Mouse (Mus musculus) cerebellum, postnatal 14 days (tissue): ENCODE results near the gene Gatc.
"Not testable (repeated sequence)": the region's sequence is repeated elsewhere in the genome, so short reads cannot be mapped to it uniquely, and the experiment has no call there.

Experiments used
- DNase-seq, 2 experiments: peaks; one replicate each; pipeline ENCODE4 v3.0.0; 2021; ENCODE audit warnings: mixed read lengths in 2 of 2

The Gatc gene

DNA sequence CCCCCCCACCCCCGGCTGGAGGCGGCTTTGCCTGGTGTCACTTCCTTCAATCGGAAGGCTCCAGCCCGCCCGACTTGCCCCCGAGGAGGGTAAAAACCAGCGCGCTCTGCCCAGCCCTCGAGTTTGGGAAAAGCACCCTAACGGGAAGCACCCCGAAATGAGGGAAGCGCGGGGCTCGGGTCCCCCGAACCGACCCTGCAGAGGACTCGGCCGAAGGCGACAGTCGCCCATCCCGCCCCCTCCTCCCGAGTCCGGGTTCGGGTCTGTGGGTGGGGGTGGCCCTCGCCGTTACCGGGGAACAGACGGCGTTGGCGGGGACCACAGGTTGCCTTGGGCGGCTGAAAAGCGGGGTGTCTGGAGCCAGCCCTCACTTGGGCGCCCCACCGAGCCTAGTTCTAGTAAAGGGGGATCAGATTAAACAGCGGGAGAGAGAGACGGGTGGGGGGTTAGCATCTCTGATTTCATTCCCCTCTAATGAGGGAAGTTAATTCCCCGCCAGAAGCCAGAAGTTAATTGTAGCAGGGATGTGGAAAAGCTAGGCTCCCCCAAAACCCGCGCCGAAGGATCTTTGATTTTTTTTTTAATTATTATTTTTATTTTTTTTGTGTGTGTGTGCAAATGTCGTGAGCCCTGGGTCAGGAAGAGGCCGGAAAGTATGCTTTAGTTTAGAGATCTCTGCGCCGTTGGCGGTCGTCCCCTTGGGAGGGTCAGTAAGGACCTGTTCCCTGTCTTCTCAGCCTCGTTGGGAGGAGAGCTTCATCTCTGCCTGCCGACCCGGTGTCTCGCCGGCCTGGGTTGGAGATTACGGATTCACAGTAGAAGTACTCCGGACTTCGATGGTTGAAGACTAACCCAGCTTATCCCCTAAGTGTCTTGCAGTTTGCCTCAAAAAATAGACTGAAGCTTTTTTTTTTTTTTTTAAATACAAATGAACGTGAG is 13.1 kb downstream of the Gatc start:
- DNase-seq = peak; percentile 51 to 67

DNA sequence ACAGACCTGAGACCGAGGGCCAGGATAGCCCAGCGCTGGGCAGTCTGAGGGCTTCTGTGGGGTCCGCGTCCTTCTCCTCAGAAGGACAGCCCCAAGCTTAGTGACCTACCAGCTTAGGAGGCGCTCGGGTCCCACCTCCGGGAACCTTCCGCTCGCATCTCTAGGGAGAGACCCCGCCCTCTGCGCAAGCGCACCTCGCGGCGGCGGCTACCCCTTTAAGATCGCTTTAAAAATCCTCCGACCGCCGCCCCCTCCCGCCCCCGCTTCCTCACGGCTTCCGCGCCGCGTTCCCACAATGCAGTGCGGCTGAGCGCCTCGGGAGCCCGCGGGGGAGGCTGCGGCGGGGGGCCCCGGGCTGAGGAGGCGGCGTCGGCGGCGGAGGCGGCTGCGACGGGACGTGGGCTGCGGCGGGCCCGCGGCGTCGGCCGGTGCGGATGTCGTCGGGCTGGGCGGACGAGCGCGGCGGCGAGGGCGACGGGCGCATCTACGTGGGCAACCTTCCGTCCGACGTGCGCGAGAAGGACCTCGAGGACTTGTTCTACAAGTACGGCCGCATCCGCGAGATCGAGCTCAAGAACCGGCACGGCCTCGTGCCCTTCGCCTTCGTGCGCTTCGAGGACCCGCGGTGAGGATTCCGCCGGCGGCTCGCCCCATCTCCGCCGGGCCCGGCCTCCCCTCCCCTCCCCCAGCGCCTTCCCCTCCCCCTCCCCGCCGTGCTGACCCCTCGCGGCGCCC is 13.9 kb downstream of the Gatc start, which contains the start of gene Srsf9:
Gene Srsf9 (plus strand): TSS at position 303 of the 735 bp plus-strand sequence.
- DNase-seq = peak; percentile 98 to 99

DNA sequence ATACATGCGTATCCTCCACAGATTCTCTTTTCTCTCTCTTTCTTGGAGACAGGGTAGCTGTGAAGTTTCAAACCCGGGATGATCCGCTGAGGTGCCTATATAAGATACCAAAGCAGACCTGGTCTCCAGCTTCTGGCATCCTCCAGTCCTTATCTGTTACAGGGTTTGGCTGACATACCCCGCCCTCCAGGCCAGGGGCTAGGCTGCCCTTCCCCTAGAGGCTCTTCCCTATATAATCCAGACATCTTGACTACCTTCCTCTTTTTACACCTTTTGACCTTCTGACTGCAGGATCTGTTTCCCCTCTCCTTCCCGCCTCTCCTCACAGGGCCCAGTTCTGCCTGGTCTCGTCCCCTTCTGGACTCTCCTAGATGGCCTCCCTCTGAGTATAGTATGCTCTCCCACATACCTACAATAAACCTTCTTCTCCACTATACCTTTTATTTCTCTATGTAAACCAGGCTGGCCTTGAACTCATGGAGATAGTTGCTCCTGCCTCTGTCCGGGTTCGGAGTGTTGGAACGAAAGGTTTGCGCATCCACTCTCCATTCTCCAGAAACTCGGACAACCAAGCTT is 14.6 kb downstream of the Gatc start:
- DNase-seq = peak in 1 of 2 experiments; percentile 22

DNA sequence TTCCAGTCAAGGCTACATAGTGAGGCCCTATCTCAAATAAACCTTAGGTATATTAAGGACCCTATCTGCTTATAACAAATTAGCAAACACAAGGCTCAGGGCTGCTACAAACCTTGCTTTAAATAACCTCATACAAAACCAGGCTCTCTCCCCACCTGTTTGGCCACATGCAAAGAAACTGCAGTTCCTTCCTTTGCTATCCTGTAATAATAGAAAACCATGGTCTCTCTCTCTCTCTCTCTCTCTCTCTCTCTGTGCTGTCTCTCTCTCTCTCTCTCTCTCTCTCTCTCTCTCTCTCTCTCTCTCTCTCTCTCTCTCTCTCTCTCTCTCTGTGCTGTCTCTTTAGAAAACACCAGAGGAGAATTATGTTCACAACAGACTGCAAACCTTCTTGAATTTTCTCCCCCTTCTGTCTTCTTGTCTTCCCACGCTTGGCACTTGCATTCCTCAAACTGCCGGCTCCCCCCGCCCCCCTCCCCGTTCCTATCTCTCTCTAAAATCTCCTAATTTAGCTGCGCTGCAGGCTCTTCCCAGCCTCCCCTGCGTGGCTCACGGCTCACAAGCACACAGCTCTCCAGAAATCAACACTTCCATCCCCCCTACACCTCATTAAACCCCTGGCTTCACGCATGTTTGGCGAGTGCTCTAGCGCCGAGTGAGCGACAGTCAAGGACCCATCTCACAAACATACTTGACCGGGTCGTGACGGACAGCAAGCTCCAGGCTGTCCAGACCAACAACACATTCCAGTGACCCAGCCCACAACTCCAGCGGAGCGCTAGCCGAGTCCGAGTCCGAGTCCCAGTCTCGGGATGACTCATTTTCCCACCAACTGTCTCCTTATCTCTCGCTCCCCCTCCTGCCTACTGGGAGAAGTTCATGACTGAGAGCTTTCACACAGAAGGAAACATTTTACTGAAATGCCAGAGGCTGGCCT is 21.7 kb downstream of the Gatc start:
- DNase-seq = peak; percentile 79 to 81

DNA sequence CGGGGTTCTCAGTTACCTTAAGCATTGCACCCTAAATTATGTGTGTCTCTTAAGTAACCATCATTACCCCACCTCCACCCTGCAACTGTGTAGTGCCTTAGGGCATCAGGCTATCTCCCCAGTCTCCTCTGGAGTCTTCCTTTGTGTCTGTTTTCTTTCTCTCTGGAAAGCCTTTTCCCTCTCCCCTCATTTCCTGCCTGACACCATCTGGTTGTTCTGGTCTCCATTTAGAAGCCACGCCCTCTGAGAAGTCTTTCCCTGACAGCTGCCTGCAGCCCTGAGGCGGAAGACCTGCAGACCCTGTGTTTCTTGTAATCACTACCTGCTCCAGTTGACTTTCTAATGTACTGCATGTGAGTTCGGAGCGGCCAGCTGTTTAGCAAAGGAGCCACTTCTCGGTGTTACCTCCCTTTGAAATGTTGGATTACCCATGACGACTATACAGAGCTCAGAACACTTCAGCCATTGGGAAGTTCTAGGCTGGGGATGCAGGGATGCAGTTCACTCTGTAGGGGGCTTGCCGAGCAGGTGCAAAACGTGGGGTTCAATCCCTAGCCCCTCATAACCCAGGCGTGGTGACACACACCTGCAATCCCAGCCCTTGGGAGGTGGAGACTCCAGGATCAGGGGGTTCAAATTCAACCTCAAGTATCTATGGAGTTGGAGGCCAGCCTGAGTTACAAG is 23.2 kb downstream of the Gatc start:
- peak in 1 of 2 experiments; percentile 27 for DNase-seq

DNA sequence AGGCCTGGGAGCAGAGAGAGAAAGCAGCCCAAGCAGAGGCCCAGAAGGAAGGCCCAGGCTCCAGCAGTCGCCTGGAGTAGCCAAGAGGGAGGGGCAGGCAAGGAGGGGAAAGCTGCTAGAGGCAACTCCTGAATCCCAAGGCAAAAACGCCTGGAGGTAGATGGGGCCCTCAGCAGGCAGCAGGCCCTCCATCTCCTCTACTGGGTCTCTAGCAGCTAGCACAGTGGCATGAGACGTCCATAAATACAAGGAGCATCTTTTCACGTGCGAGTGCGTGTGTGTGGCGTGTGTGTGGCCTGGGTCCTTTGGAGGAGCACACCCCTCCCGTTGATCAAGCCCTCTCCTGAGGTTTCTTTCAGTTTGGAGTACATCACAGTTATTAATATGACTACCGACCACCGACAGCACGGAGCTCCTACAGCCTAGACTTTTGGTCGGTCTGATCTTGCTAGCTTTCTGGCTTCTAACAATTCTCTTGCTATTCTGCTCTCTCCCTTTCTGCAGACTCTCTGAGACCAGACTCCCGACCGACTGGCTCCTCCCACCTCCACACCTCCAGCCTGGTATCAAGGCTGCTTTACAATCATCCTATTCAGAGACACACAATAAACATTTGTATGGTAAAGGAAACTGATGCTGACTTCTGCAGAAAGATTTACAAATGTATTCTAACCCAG is 23.9 kb downstream of the Gatc start:
- peak in 1 of 2 experiments; percentile 30 for DNase-seq

DNA sequence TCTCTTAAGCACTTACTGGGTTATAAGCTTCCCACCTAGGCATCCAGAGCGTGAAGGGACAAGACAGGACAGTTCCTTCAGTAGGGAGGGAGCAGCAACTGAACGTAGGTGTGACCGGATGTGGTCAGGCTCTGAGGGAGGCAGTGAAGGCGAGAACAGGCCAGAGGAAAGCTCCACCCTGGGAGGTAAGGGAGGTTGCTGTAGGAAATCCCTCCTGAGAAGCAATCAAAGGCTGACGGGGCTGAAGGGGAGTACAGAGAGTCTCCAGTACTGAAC is 27.4 kb downstream of the Gatc start:
- DNase-seq = no peak

DNA sequence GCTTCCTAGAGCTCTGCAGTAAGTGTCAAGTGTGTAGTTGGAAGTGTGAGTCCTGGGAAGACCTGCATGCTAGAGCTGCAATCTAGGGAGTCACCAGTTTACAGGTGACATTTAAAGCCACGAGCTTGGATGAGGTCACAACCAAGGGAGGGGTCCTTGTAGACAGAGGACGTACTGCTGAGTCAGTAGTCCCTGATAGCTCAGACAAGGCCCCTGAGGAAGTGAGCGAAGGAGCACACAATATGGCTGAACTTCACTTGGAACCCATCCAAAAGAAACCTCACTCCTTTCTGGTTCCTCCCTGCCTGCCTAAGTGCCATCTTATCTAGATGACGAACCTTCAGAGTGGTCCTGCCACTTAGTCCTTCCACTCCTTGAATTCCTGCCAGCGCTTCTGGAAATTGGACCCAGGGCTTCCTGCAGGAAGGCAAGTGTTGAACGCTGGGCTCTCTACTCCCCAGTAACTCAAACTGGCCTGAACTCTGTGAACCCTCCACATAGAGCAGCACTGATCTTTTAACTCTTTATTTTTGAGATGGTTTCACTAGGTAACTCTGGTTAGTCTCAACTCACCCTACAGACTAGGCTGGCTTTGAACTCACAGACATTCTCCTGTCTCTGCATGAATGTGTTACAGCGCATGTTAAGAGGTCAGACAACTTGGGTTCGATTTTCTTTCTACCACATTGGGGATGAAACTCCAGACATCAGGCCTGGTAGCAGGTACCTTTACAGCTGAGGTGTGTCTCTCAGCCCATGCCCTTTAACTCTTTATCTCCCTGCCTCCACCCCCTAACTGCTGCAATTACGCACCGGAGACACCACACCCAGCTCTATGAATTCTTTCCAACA is 27.9 kb downstream of the Gatc start:
- DNase-seq = no peak

DNA sequence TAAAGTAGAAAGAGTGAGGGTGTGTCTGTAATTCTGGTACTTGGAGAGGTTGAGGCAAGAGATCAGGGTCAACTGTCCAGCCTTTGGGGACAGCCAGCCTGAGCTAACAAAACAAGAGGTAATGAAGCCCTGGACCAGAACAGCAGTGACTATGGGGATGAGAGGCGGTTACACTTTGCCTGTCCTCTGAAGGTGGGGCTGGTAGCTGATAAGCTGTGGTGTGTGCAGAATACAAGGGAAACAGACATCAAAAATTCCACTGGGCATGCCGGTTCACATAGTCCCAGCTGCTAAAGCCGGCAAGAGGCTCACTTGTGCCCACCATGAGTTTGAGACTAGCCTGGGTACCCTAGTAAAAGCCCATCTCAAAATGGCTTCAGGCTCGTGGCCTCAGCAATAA is 28.6 kb downstream of the Gatc start:
- no peak for DNase-seq

DNA sequence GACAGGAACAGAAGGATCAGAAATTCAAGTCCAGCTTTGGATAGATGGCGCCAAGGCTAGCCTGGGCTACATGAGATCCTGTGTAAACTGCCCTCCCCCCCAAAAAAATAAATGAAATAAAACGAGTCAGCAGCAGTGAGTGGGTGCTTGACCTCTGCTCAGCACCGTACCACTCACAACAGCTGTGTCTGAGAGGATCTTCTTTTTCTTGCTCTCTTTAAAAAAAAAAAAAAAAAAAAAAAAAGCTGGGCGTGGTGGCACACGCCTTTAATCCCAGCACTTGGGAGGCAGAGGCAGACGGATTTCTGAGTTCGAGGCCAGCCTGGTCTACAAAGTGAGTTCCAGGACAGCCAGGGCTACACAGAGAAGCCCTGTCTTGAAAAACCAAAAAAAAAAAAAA is 38.8 kb downstream of the Gatc start:
- DNase-seq = not testable (repeated sequence)

DNA sequence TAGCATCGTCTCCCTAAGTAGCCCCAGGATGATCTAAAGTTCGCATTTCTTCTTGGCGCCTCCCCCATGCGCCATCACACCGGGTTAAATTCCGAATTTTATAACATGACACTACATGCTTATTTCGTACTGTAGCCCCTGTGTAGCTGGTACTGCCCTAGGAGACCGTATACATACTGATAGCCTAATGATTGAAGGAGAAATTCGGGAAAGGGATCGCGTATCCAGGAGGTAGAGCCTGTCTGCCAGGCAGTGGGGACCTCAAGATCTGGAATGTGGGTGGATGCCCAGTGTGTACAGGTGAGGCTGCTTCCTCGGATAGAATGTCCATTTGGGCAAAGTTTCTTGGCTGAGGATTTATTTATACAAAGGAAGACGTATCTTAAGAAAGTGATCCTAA is 39.4 kb downstream of the Gatc start:
- DNase-seq = no peak

DNA sequence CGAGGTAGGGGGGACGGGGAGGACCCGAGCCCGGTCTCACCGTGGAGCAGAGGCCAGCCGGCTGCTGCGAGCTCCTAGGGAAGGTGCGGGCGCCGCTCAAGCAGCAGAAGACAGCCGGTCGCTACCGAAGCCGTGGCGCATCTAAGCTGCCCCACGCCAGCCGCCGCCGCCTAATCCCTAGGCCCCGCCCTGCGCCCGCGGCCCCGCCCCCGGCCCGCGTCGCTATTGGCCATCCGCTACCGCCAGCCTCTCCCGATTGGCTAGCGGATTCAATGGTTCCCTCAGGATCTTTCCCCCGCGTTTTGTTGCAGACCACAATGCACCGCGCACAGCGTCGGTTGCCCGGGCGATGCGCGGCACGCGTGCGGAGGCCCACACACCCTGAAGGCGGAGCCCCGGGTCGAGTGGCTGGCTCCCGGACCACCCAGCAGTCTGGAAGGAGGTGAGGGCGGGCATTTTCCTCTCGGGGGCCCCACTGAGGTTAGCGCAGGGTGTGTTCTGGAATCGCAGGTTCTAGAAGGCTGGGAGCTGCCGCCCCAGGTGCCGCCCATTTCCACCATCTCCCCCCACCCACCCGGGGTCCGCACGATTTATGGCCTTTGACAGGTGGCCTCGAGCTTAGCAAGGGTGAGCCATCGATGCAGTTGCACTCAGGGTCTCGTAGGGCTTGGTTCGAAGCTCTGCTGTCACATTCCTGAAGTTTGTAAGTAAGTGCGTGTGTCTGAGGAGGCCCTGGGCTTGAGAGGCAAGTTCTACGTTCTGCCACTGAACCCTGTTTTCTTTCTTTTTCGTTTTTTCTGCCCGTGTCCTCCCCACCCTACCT is 40.0 kb downstream of the Gatc start, which contains the start of gene Dynll1:
Gene Dynll1 (minus strand): TSS at position 208 of the 823 bp plus-strand sequence.
- peak; percentile 100 for DNase-seq

DNA sequence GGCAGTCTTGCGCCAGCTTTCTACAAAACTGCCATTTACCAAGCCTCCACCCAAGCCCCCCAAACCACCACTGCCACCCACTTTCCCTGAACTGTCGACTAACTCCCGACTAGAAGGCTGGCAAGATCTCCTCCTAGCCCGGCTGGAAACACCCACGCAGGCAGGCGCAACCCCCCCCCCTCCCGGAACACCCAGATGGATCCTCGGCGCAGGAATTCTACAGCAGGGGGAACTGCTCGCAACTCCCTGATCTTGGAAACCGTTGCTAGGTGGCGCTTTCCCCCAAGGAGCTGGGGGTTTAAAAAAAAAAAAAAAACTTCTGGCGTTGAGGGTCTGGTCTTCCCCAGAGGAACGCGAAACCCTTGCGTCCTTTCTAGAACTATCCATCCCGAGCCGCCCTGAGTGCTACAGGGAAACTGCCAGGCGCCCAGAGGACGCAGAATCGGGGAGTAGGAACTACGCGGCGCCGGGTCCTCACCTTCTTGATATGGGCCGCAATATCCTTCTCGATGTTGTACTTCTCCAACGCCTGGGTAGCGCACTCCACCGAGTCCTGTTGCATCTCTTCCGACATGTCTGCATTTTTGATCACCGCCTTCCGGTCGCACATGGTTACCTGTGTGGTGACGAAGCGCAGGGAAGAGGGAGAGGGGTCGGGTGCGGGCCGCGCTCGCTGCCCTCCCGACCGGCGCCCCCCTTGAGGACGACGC is 40.8 kb downstream of the Gatc start:
- peak; percentile 64 to 65 for DNase-seq

DNA sequence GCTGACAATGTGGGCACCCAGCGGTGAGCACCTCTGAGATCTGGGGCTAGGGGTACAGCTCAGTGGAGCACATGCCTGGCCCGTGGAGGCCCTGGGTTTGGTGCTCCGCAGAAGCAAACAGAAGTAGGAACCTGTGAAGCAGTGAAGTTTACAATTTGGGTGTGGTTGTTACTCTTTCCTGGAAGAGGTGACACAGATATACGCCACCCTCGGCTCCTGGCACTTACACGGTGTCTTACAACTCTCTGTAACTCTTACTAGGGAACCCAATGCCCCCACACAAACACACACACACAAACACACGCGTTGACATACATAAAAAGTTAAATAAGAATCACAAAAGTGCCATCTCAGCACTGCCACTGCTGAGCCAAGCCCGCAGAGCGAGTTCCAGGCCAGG is 44.6 kb downstream of the Gatc start:
- no peak for DNase-seq

DNA sequence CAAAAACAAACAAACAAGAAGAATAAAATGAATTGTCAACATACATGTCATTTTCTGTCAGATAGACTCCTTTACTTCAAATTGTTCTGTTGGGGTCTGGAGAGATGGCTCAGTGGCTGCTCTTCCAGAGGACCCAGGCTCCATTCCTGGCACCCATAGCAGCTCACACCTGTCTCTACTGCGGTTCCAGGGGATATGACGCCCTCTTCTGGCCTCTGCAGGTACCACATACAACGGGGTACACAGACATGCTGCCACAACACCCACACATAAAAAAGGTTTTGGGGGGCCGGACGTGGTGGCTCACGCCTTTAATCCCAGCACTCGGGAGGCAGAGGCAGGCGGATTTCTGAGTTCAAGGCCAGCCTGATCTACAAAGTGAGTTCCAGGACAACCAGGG is 46.8 kb downstream of the Gatc start:
- peak in 1 of 2 experiments; percentile 41 for DNase-seq

DNA sequence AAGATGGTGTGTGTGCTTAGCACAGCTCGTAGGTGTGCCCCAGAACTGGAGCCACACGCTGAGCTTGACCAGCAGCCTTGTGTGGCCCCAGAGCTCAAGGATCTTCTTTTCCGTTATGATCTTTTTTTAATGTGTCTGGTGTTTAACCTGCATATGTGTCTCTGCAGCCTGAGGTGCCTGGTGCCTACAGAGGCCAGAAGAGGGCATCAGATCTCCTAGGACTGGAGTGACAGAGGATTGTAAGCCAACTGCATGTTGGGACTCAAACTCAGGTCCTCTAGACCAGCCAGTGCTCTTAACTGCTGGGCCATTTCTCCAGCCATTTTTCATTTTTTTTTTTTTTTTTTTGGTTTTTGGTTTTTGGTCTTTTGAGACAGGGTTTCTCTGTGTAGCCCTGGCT is 56.2 kb downstream of the Gatc start:
- no peak for DNase-seq
